Mouse (Mus musculus) midbrain, postnatal 0 days (tissue): ENCODE measurements around the gene Pepd. TPM values are rescaled to one million over a fixed set of nuclear protein-coding genes. Genes with fewer than 3 reads are reported as not detected.

Experiments
- ATAC-seq: fragments of 200-750 bp; cut with Nextera tagmentation; 2 replicates; pipeline ENCODE4 v1.8.0; 2017; ENCODE audit warnings: moderate number of reproducible peaks, mild to moderate bottlenecking, moderate TSS enrichment, moderate library complexity; ENCODE audit not compliant: low FRiP score
- DNase-seq: peaks from one replicate; pipeline ENCODE4 v3.0.0-alpha.2; 2015; ENCODE audit warnings: low spot score
- H3K27ac ChIP-seq: fragments of 300-500 bp; sonication (generic); 2 replicates; pipeline ENCODE4 v1.5.1; 2014; ENCODE audit warnings: low read depth, mild to moderate bottlenecking, low read length, mixed read lengths
- H3K27me3 ChIP-seq: fragments of 300-500 bp; sonication (generic); 2 replicates; pipeline ENCODE4 v1.6.1; 2014; ENCODE audit warnings: low read length, control low read depth, mixed read lengths; ENCODE audit not compliant: insufficient read depth
- H3K36me3 ChIP-seq: fragments of 300-500 bp; sonication (generic); 2 replicates; pipeline ENCODE4 v1.6.1; 2014; ENCODE audit warnings: low read length, control low read depth, mixed read lengths; ENCODE audit not compliant: insufficient read depth
- H3K4me1 ChIP-seq: fragments of 300-500 bp; sonication (generic); 2 replicates; pipeline ENCODE4 v1.6.1; 2014; ENCODE audit warnings: mild to moderate bottlenecking, control low read depth, antibody characterized with exemption, low read length, mixed read lengths; ENCODE audit not compliant: insufficient read depth
- H3K4me2 ChIP-seq: fragments of 300-500 bp; sonication (generic); 2 replicates; pipeline ENCODE4 v1.6.1; 2014; ENCODE audit warnings: low read depth, mild to moderate bottlenecking, low read length, mixed read lengths; ENCODE audit not compliant: poor library complexity, severe bottlenecking
- H3K4me3 ChIP-seq: fragments of 300-500 bp; sonication (generic); 2 replicates; pipeline ENCODE4 v1.5.1; 2014; ENCODE audit warnings: low read depth, mild to moderate bottlenecking, low read length, moderate library complexity
- H3K9ac ChIP-seq: fragments of 300-500 bp; sonication (generic); replicated peaks from 2 replicates; pipeline ENCODE4 v1.6.1; 2014; ENCODE audit warnings: mild to moderate bottlenecking, low read length, moderate library complexity, mixed read lengths; ENCODE audit not compliant: poor library complexity, severe bottlenecking
- H3K9me3 ChIP-seq: fragments of 300-500 bp; sonication (generic); 2 replicates; pipeline ENCODE4 v1.6.1; 2016; ENCODE audit warnings: low read length, control low read depth
- CTCF ChIP-seq: IDR thresholded peaks from 2 replicates; pipeline ENCODE4 v1.5.1; 2016; ENCODE audit warnings: antibody characterized with exemption, mild to moderate bottlenecking
- WGBS: fragments of 180-500 bp; shearing (Covaris S2); extraction: QIAGEN DNeasy Blood & Tissue Kit; methylation state at CpG from one replicate; pipeline ENCODE4 v1.1.7; 2014; 5-methylcytosine and 5-hydroxymethylcytosine counted together
- polyA plus RNA-seq: library from polyadenylated mRNA; unstranded; fragments of >200 nt; fragmentation: Nextera tagmentation; extraction: Ambion mirVana; gene quantifications from 2 replicates; pipeline ENCODE4 v1.2.1, GENCODE M21; 2015
- total RNA-seq: library from RNA; depleted of rRNA; stranded (reverse); fragments of >200 nt; gene quantifications from 2 replicates; pipeline ENCODE4 v1.2.3, GENCODE M21; 2014

The Pepd gene
- total and polyA plus RNA-seq, 2 experiments from 2014 or later, result 60.8 to 69.8 TPM

GRCm38 (mm10) chr7:34888891-34889290 is 23.3 kb upstream of the Pepd start:
- H3K4me3 ChIP-seq, result no peak overlapping the region
- 47% methylated on average over 12 of the region's 12 CpGs for WGBS
- no peaks in the 10 kb centered on the region for H3K9me3 ChIP-seq
- no peaks in the 10 kb centered on the region for H3K4me1 ChIP-seq
- H3K27ac ChIP-seq, result no peak overlapping the region
- no peak for TF ChIP-seq CTCF
- DNase-seq, result peak; percentile 16
- no peak for ATAC-seq
- H3K27me3 ChIP-seq, result no peaks in the 10 kb centered on the region
- H3K4me2 ChIP-seq, result no peak overlapping the region
- no peak overlapping the region for H3K9ac ChIP-seq
- H3K36me3 ChIP-seq, result no peaks in the 10 kb centered on the region

GRCm38 (mm10) chr7:34892845-34893244 is 19.3 kb upstream of the Pepd start:
- WGBS, result 97% methylated on average over 1 of the region's 1 CpGs
- ATAC-seq, result no peak

GRCm38 (mm10) chr7:34896461-34896860 is 15.7 kb upstream of the Pepd start:
- WGBS, result 77% methylated on average over 4 of the region's 4 CpGs
- Histone ChIP-seq H3K9me3 (no peaks in the 10 kb centered on the region), H3K27me3 (no peaks in the 10 kb centered on the region), H3K4me1 (peaks cover 7% of the 10 kb centered on the region; the same call in 1 of the 2 replicates), H3K4me3 (no peak overlapping the region), H3K4me2 (no peak overlapping the region), H3K9ac (no peak overlapping the region), H3K36me3 (no peaks in the 10 kb centered on the region), H3K27ac (no peak overlapping the region)
- no peak for DNase-seq
- no peak for ATAC-seq
- TF ChIP-seq CTCF, result no peak

More at GRCm38 (mm10) chr7:34892845-34893244, 19.3 kb upstream of the Pepd start:
- no peaks in the 10 kb centered on the region for H3K9me3 ChIP-seq
- H3K27ac ChIP-seq, result no peak overlapping the region
- DNase-seq, result no peak
- H3K4me2 ChIP-seq, result no peak overlapping the region
- H3K36me3 ChIP-seq, result no peaks in the 10 kb centered on the region
- H3K9ac ChIP-seq, result no peak overlapping the region
- H3K4me1 ChIP-seq, result peaks cover 7% of the 10 kb centered on the region; the same call in 1 of the 2 replicates
- peak; percentile 10; the same call in 1 of the 2 replicates for TF ChIP-seq CTCF
- H3K4me3 ChIP-seq, result no peak overlapping the region
- H3K27me3 ChIP-seq, result no peaks in the 10 kb centered on the region

- no peak overlapping the region for H3K27ac ChIP-seq
- DNase-seq (peak; percentile 64), ATAC-seq (no peak)
- no peak overlapping the region for H3K4me3 ChIP-seq
- H3K27me3 ChIP-seq, result no peaks in the 10 kb centered on the region
- peaks cover 7% of the 10 kb centered on the region; the same call in 1 of the 2 replicates for H3K4me1 ChIP-seq
- no peak overlapping the region for H3K4me2 ChIP-seq
- no peak overlapping the region for H3K9ac ChIP-seq
- WGBS, result 14% methylated on average over 1 of the region's 1 CpGs
- no peaks in the 10 kb centered on the region for H3K9me3 ChIP-seq
- no peaks in the 10 kb centered on the region for H3K36me3 ChIP-seq
- no peak for TF ChIP-seq CTCF
Observed at GRCm38 (mm10) chr7:34897058-34897457, 15.1 kb upstream of the Pepd start.

- no peak for ATAC-seq
- Histone ChIP-seq H3K4me1 (peaks cover 7% of the 10 kb centered on the region; the same call in 1 of the 2 replicates), H3K4me3 (no peak overlapping the region), H3K9ac (no peak overlapping the region), H3K4me2 (no peak overlapping the region), H3K36me3 (no peaks in the 10 kb centered on the region), H3K9me3 (no peaks in the 10 kb centered on the region), H3K27ac (no peak overlapping the region), H3K27me3 (peaks cover 4% of the 10 kb centered on the region; the same call in 1 of the 2 replicates)
- peak; percentile 27 for DNase-seq
- no peak for TF ChIP-seq CTCF
- 39% methylated on average over 23 of the region's 24 CpGs for WGBS
Observed at GRCm38 (mm10) chr7:34910096-34911066, 1.8 kb upstream of the Pepd start.

- Histone ChIP-seq H3K4me2 (no peak overlapping the region), H3K36me3 (no peaks in the 10 kb centered on the region), H3K4me1 (peaks cover 7% of the 10 kb centered on the region; the same call in 1 of the 2 replicates), H3K27ac (no peak overlapping the region), H3K4me3 (no peak overlapping the region), H3K27me3 (peaks cover 4% of the 10 kb centered on the region; the same call in 1 of the 2 replicates), H3K9ac (no peak overlapping the region), H3K9me3 (no peaks in the 10 kb centered on the region)
- no peak for TF ChIP-seq CTCF
- DNase-seq (no peak), ATAC-seq (no peak)
- WGBS, result 93% methylated on average over 9 of the region's 9 CpGs
Observed at GRCm38 (mm10) chr7:34913956-34914355, 1.8 kb downstream of the Pepd start.
